Mouse (Mus musculus) MEL (cell line): ENCODE measurements around the gene Slc7a4. TPM values are rescaled to one million over a fixed set of nuclear protein-coding genes. Genes with fewer than 3 reads are reported as not detected.

ENCODE experiments used
- DNase-seq: peaks from one replicate; pipeline ENCODE4 v3.0.0; 2011; ENCODE audit warnings: low read depth, low spot score
- H3K27ac ChIP-seq: 2 replicates; pipeline ENCODE4 v1.5.1; 2012; ENCODE audit warnings: low read depth, mild to moderate bottlenecking, control low read depth, low read length, moderate library complexity; ENCODE audit not compliant: control insufficient read depth
- H3K27me3 ChIP-seq, 2 experiments: fragments of 150-350 bp in 1 of 2; sonication (generic) in 1 of 2; 2 replicates each; pipeline ENCODE4 v1.6.1; 2012; ENCODE audit warnings: low read length in 2 of 2, mild to moderate bottlenecking in 2 of 2, improper control_type of control experiment in 1 of 2, moderate library complexity in 1 of 2; ENCODE audit not compliant: insufficient read depth in 2 of 2, control insufficient read depth in 1 of 2
- H3K36me3 ChIP-seq, 2 experiments: 2 replicates each; pipeline ENCODE4 v1.6.1; 2012 to 2014; ENCODE audit warnings: low read length in 2 of 2, improper control_type of control experiment in 1 of 2, inconsistent platforms in 1 of 2, mild to moderate bottlenecking in 1 of 2; ENCODE audit not compliant: insufficient read depth in 2 of 2, control insufficient read depth in 1 of 2
- H3K4me1 ChIP-seq, 2 experiments: fragments of 150-350 bp in 1 of 2; sonication (generic) in 1 of 2; 2 replicates each; pipeline ENCODE4 v1.6.1; 2012; ENCODE audit warnings: low read length in 2 of 2, improper control_type of control experiment in 1 of 2, mild to moderate bottlenecking in 1 of 2; ENCODE audit not compliant: insufficient read depth in 2 of 2, control insufficient read depth in 1 of 2
- H3K4me3 ChIP-seq, 2 experiments: fragments of 150-350 bp in 1 of 2; sonication (generic) in 1 of 2; 2 replicates each; pipeline ENCODE4 v1.5.1; 2012; ENCODE audit warnings: low read depth in 2 of 2, low read length in 2 of 2, mild to moderate bottlenecking in 2 of 2, moderate library complexity in 2 of 2, control low read depth in 1 of 2, improper control_type of control experiment in 1 of 2; ENCODE audit not compliant: control insufficient read depth in 1 of 2, insufficient read depth in 1 of 2
- H3K79me2 ChIP-seq: 2 replicates; pipeline ENCODE4 v1.6.1; 2012; ENCODE audit warnings: mild to moderate bottlenecking, low read length, moderate library complexity; ENCODE audit not compliant: control insufficient read depth, poor library complexity, insufficient read depth
- H3K9ac ChIP-seq: 2 replicates; pipeline ENCODE4 v1.6.1; 2012; ENCODE audit warnings: low read depth, mild to moderate bottlenecking, control low read depth, low read length, moderate library complexity; ENCODE audit not compliant: control insufficient read depth, poor library complexity, severe bottlenecking
- H3K9me3 ChIP-seq: fragments of 150-350 bp; sonication (generic); replicated peaks from 2 replicates; pipeline ENCODE4 v1.6.1; 2012; ENCODE audit warnings: mild to moderate bottlenecking, low read length, improper control_type of control experiment, moderate library complexity; ENCODE audit not compliant: insufficient read depth
- BHLHE40 ChIP-seq: IDR thresholded peaks from 2 replicates; pipeline ENCODE4 v1.6.1; 2012; ENCODE audit warnings: low read depth, mild to moderate bottlenecking, inconsistent platforms, low read length, improper control_type of control experiment, borderline replicate concordance
- CHD2 ChIP-seq: IDR thresholded peaks from 2 replicates; pipeline ENCODE4 v1.6.1; 2011; ENCODE audit warnings: low read length, improper control_type of control experiment
- CTCF ChIP-seq, 3 experiments: IDR thresholded peaks in 2 of 3; conservative IDR thresholded peaks in 1 of 3; 2 replicates each; pipeline ENCODE4 v1.5.1; 2011 to 2012; ENCODE audit warnings: low read length in 3 of 3, low read depth in 2 of 3, mild to moderate bottlenecking in 2 of 3, improper control_type of control experiment in 1 of 3, inconsistent platforms in 1 of 3, mixed read lengths in 1 of 3, moderate library complexity in 1 of 3; ENCODE audit not compliant: control insufficient read depth in 1 of 3, insufficient read depth in 1 of 3, poor library complexity in 1 of 3, severe bottlenecking in 1 of 3
- E2F4 ChIP-seq: IDR thresholded peaks from 2 replicates; pipeline ENCODE4 v1.6.1; 2011; ENCODE audit warnings: low read depth, low read length, improper control_type of control experiment, borderline replicate concordance
- ELF1 ChIP-seq: IDR thresholded peaks from 2 replicates; pipeline ENCODE4 v1.6.1; 2014; ENCODE audit warnings: low read depth, mild to moderate bottlenecking, inconsistent platforms, low read length, improper control_type of control experiment, moderate library complexity
- EP300 ChIP-seq, 2 experiments: IDR thresholded peaks; 2 replicates each; pipeline ENCODE4 v1.6.1; 2011; ENCODE audit warnings: improper control_type of control experiment in 2 of 2, low read length in 2 of 2, low read depth in 1 of 2, mild to moderate bottlenecking in 1 of 2
- GABPA ChIP-seq: IDR thresholded peaks from 2 replicates; pipeline ENCODE4 v1.6.1; 2012; ENCODE audit warnings: low read depth, mild to moderate bottlenecking, inconsistent platforms, low read length, improper control_type of control experiment, moderate library complexity
- GATA1 ChIP-seq: IDR thresholded peaks from 2 replicates; pipeline ENCODE4 v1.6.1; 2011; ENCODE audit warnings: low read depth, low read length, improper control_type of control experiment
- HCFC1 ChIP-seq: IDR thresholded peaks from 2 replicates; pipeline ENCODE4 v1.6.1; 2012; ENCODE audit warnings: low read depth, mild to moderate bottlenecking, inconsistent platforms, low read length, improper control_type of control experiment, moderate library complexity
- JUND ChIP-seq: IDR thresholded peaks from 2 replicates; pipeline ENCODE4 v1.6.1; 2011; ENCODE audit warnings: low read depth, mild to moderate bottlenecking, improper control_type of control experiment, low read length
- KAT2A ChIP-seq: conservative IDR thresholded peaks from 2 replicates; pipeline ENCODE4 v1.6.1; 2012; ENCODE audit warnings: low read depth, low read length, improper control_type of control experiment, inconsistent platforms
- MAFK ChIP-seq: IDR thresholded peaks from 2 replicates; pipeline ENCODE4 v1.6.1; 2011; ENCODE audit warnings: low read depth, mild to moderate bottlenecking, low read length, improper control_type of control experiment, borderline replicate concordance
- MAZ ChIP-seq: IDR thresholded peaks from 2 replicates; pipeline ENCODE4 v1.6.1; 2012; ENCODE audit warnings: low read depth, mild to moderate bottlenecking, inconsistent platforms, low read length, improper control_type of control experiment
- MXI1 ChIP-seq: IDR thresholded peaks from 2 replicates; pipeline ENCODE4 v1.6.1; 2011; ENCODE audit warnings: mild to moderate bottlenecking, low read depth, low read length, improper control_type of control experiment
- MYB ChIP-seq: IDR thresholded peaks from 2 replicates; pipeline ENCODE4 v1.6.1; 2011; ENCODE audit warnings: mild to moderate bottlenecking, low read depth, low read length, improper control_type of control experiment
- MYC ChIP-seq: IDR thresholded peaks from 2 replicates; pipeline ENCODE4 v1.6.1; 2011; ENCODE audit warnings: low read depth, mild to moderate bottlenecking, low read length, improper control_type of control experiment, moderate library complexity
- NELFE ChIP-seq: IDR thresholded peaks from 2 replicates; pipeline ENCODE4 v1.6.1; 2011; ENCODE audit warnings: low read depth, low read length, improper control_type of control experiment
- NRF1 ChIP-seq: IDR thresholded peaks from 2 replicates; pipeline ENCODE4 v1.6.1; 2014; ENCODE audit warnings: low read depth, mild to moderate bottlenecking, inconsistent platforms, low read length, improper control_type of control experiment, moderate library complexity; ENCODE audit not compliant: poor library complexity, insufficient read depth, severe bottlenecking
- POLR2AphosphoS5 ChIP-seq: IDR thresholded peaks from 2 replicates; pipeline ENCODE4 v1.6.1; 2012; ENCODE audit warnings: low read depth, borderline replicate concordance, mild to moderate bottlenecking, inconsistent platforms, low read length, moderate library complexity, mixed read lengths
- RAD21 ChIP-seq: IDR thresholded peaks from 2 replicates; pipeline ENCODE4 v1.6.1; 2011; ENCODE audit warnings: mild to moderate bottlenecking, low read depth, low read length, improper control_type of control experiment
- SMC3 ChIP-seq: IDR thresholded peaks from 2 replicates; pipeline ENCODE4 v1.6.1; 2011; ENCODE audit warnings: low read depth, low read length, improper control_type of control experiment
- TAL1 ChIP-seq: IDR thresholded peaks from 2 replicates; pipeline ENCODE4 v1.6.1; 2012; ENCODE audit warnings: mild to moderate bottlenecking, inconsistent platforms, low read length, moderate library complexity, mixed read lengths
- TBP ChIP-seq: IDR thresholded peaks from 2 replicates; pipeline ENCODE4 v1.8.0; 2011; ENCODE audit warnings: low read depth, low read length, improper control_type of control experiment
- TCF12 ChIP-seq: IDR thresholded peaks from 2 replicates; pipeline ENCODE4 v1.6.1; 2014; ENCODE audit warnings: low read depth, mild to moderate bottlenecking, inconsistent platforms, low read length, improper control_type of control experiment, moderate library complexity
- UBTF ChIP-seq: IDR thresholded peaks from 2 replicates; pipeline ENCODE4 v1.6.1; 2012; ENCODE audit warnings: low read depth, mild to moderate bottlenecking, inconsistent platforms, low read length, improper control_type of control experiment, moderate library complexity, borderline replicate concordance; ENCODE audit not compliant: insufficient read depth
- USF2 ChIP-seq, 2 experiments: IDR thresholded peaks; 2 replicates each; pipeline ENCODE4 v1.6.1; 2011 to 2012; ENCODE audit warnings: improper control_type of control experiment in 2 of 2, low read length in 2 of 2, borderline replicate concordance in 1 of 2, inconsistent platforms in 1 of 2, low read depth in 1 of 2, mild to moderate bottlenecking in 1 of 2; ENCODE audit not compliant: insufficient read depth in 1 of 2
- ZKSCAN1 ChIP-seq: IDR thresholded peaks from 2 replicates; pipeline ENCODE4 v1.6.1; 2012; ENCODE audit warnings: low read depth, mild to moderate bottlenecking, inconsistent platforms, low read length, improper control_type of control experiment, moderate library complexity
- ZNF384 ChIP-seq: IDR thresholded peaks from 2 replicates; pipeline ENCODE4 v1.6.1; 2012; ENCODE audit warnings: low read depth, mild to moderate bottlenecking, inconsistent platforms, low read length, improper control_type of control experiment
- polyA plus RNA-seq, 2 experiments: library from polyadenylated mRNA; stranded (reverse) in 1 of 2; unstranded in 1 of 2; fragments of >175 nt in 1 of 2; fragments of >200 nt in 1 of 2; gene quantifications; 2 replicates each; pipeline versions ENCODE4 v1.2.1 to v1.2.4; 2012; ENCODE audit warnings: low replicate concordance in 2 of 2, low read depth in 1 of 2; ENCODE audit not compliant: insufficient read length in 2 of 2, insufficient read depth in 1 of 2, missing spikeins in 1 of 2
- total RNA-seq: library from RNA; depleted of rRNA; stranded (reverse); fragments of 300-350 nt; gene quantifications from 2 replicates; pipeline ENCODE4 v1.2.3, GENCODE M21; 2012

The Slc7a4 gene
- total and polyA plus RNA-seq, 3 experiments, result 23.1 to 23.6 TPM; not detected in 1

GRCm38 (mm10) chr16:17605684-17606083, 22.7 kb upstream of the Slc7a4 start:
- Histone ChIP-seq H3K27ac (no peak overlapping the region), H3K9ac (no peak overlapping the region), H3K4me3 (no peak overlapping the region), H3K79me2 (no peaks in the 10 kb centered on the region), H3K27me3 (peaks cover 0 to 3% of the 10 kb centered on the region in 2 experiments; a peak in 2 of 4 replicates), H3K4me1 (peaks cover 2 to 10% of the 10 kb centered on the region in 2 experiments; a peak in 2 of 4 replicates), H3K36me3 (peaks cover 0 to 6% of the 10 kb centered on the region in 2 experiments; a peak in 2 of 4 replicates), H3K9me3 (no peaks in the 10 kb centered on the region)
- no peak for DNase-seq
- TF ChIP-seq USF2 (IDR thresholded peaks at IDR 0.05; ENCODE audit: borderline replicate concordance in 1 of 2, insufficient read depth in 1 of 2, low read depth in 1 of 2, low read length in 2 of 2) (no peak), RAD21 (no peak), NRF1 (no peak), MAFK (no peak), UBTF (no peak), MAZ (no peak), NELFE (no peak), TAL1 (no peak), E2F4 (no peak), BHLHE40 (no peak), KAT2A (no peak), MYB (no peak), EP300 (IDR thresholded peaks at IDR 0.05; ENCODE audit: low read depth in 1 of 2, low read length in 2 of 2) (no peak), TCF12 (no peak), CHD2 (no peak), ZKSCAN1 (no peak)

- H3K36me3 ChIP-seq, result peaks cover 0 to 6% of the 10 kb centered on the region in 2 experiments; a peak in 2 of 4 replicates
- DNase-seq, result no peak
These were observed 21.9 kb upstream of the Slc7a4 start for GRCm38 (mm10) chr16:17604941-17605340.

More at GRCm38 (mm10) chr16:17604941-17605340, 21.9 kb upstream of the Slc7a4 start:
- no peaks in the 10 kb centered on the region for H3K79me2 ChIP-seq
- TF ChIP-seq CHD2 (no peak), NRF1 (no peak), RAD21 (no peak), CTCF (IDR thresholded peaks at IDR 0.05 in 2 of 3, conservative IDR thresholded peaks at IDR 0.05 in 1 of 3; ENCODE audit: control insufficient read depth in 1 of 3, insufficient read depth in 1 of 3, low read depth in 2 of 3, low read length in 3 of 3, poor library complexity in 1 of 3, severe bottlenecking in 1 of 3) (no peak), ZNF384 (no peak), SMC3 (no peak), JUND (no peak), ELF1 (no peak), GATA1 (no peak), BHLHE40 (no peak), GABPA (no peak), TCF12 (no peak), POLR2AphosphoS5 (no peak), NELFE (no peak), MXI1 (no peak), TBP (no peak), MYC (no peak), E2F4 (no peak), MAFK (no peak), HCFC1 (no peak)
- H3K9me3 ChIP-seq, result no peaks in the 10 kb centered on the region
- H3K27me3 ChIP-seq, result peaks cover 0 to 3% of the 10 kb centered on the region in 2 experiments; a peak in 2 of 4 replicates
- peaks cover 2 to 10% of the 10 kb centered on the region in 2 experiments; a peak in 2 of 4 replicates for H3K4me1 ChIP-seq
- H3K27ac ChIP-seq, result no peak overlapping the region
- no peak overlapping the region for H3K4me3 ChIP-seq
- no peak overlapping the region for H3K9ac ChIP-seq
